Mouse (Mus musculus) thymus, postnatal 36 days (tissue): ENCODE results near the gene Ppp4r3a.

Source experiments
- DNase-seq, 2 experiments: peaks; one replicate each; pipeline ENCODE4 v3.0.0; 2022; ENCODE audit warnings: mixed read lengths in 2 of 2

The Ppp4r3a gene

DNA sequence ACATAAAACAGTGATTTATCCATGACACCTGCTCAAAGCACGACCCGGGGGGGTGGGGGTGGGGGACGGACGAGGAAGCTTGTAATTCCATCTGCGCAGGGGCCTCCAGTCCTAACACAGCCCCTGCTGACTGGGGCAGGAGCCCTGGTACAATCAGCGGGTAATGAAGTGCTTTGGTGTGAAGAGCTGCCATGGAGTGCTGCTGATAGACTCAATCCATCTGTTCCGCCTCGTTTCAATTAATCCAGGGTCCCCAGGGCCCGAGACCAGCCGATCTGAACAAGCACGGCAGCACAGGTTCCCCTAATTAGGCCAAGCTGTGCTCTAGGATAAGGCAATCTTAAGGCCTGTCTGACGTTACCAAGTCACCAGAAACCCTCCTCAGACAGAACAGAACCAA lies 93.2 kb downstream of the Ppp4r3a start:
- no peak for DNase-seq

DNA sequence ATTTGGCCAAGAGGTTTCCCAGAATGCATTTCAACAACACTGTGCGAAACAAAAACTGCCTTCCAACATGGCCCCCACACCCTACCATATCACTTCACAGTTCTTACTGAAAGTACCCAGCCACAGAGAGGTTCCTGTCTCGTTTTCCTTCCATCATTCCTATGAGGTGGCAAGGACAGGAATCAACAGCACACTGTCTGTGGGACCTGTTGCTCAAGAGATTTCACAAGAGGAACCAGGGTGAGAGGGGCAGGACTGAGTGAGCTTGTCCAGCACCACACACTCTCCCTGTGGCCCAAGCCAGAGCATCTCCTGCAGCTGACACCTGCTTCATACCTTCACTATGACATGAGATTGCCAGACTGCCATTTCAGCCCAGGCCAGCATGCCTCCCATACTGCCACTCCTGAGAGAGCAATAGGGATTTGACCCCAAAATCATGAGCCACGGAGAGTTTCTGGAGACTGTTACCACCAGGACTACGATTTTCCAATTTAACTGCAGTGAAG lies 93.7 kb downstream of the Ppp4r3a start:
- DNase-seq: no peak
